Mouse (Mus musculus) duodenum, adult 2 months (tissue): ENCODE results near the gene Neurog1. TPM values are rescaled to one million over a fixed set of nuclear protein-coding genes. Genes with fewer than 3 reads are reported as not detected.

Experiments used
- polyA plus RNA-seq: library from polyadenylated mRNA; depleted of rRNA; stranded (reverse); fragments of >200 nt; gene quantifications from 2 replicates; pipeline ENCODE4 v1.2.3, GENCODE M21; 2012; ENCODE audit warnings: low replicate concordance; rRNA removed

The Neurog1 gene
- polyA plus RNA-seq, result not detected in 2 replicates

DNA sequence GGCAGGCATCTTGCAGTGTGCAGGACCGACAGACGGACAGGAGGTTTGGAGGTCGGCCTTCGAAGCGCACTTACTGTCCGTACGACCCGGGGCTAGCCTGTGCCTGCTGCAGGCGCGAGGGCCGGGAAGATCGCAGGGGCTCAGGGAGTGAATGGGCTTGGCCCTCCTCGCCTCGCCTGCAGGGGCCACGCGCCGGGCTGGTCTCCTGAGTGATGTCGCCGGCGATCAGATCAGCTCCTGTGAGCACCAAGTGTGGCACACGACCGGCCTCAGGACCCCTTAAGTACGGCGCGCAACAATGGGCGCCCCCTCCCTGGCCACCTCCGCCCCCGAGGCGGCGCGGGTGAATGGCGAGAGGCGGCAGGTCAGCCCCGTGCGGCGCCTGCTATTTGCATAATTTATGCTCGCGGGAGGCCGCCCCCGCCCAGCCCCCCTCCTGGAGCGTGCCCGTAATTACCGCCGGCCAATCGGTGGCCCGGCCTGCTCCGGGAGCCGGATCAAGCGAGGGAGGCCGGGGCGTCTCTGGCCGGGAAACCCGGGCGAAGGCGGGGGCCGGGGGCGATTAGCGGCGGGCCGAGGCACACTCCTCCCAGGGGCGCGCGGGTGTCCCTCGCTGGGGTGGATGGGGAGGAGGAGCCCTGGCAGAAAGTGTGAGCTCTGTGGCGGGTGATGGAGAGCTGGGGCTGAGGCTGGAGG is at the start of gene Neurog1:
Gene Neurog1, minus strand, starts transcription at position 240 of the 696 bp plus-strand sequence.

DNA sequence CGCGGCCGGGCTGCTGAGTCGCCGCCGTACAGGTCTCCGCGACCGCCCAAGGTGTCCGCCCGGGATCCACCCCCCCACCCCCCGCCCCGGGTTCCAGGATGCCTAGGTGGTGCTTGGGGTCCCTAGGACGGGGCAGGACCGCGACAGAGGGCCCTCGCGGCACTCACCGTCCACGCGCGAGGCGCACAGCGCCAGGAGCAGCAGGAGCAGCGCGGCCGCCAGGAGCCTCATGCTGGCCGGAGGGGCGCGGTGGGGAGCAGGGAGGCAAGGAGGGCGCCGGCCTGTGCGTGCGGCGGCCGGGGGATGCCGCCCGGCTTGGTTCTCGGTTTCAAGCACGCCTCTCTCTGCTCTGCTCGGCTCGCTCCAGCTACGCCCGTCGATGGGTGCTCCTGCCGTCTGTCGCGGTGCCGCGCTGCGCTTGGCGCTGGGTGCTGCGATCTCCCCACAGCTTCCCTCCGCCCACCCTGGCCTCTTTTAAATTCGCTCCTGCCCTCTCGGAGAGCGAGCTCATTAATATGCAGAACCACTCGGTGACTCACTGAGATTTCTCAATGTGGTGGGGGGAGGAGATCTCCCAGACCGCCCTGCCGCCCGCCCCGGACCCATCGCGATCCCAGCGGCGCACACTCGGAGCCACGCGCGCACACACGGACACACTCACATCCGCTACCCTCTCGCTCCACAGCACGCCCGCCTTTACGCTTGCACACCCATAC is 44.1 kb upstream of the Neurog1 start, which contains the start of gene Cxcl14:
Gene Cxcl14, minus strand, starts transcription at position 609 of the 716 bp plus-strand sequence.

Other genes with a start within 250 kb of the Neurog1 start
- gene H2afy, start 115.8 kb downstream of the Neurog1 start, polyA plus RNA-seq, result 84.7 and 100 TPM in 2 replicates
- gene Tifab, start 73.3 kb downstream of the Neurog1 start, polyA plus RNA-seq, result 5.0 and 5.8 TPM in 2 replicates
- 46.7 and 90.7 TPM in 2 replicates for gene Cxcl14, start 44.4 kb upstream of the Neurog1 start, polyA plus RNA-seq
- not detected in 2 replicates for gene Gm3045, start 174.4 kb upstream of the Neurog1 start, polyA plus RNA-seq
- 0.06 and 0.65 TPM in 2 replicates for gene Slc25a48, start 186.2 kb upstream of the Neurog1 start, polyA plus RNA-seq
- gene Il9, start 230.1 kb upstream of the Neurog1 start, polyA plus RNA-seq, result not detected in 2 replicates